Mouse (Mus musculus) forebrain, embryonic 10.5 days (tissue): ENCODE measurements around the gene Ly6g. TPM values are rescaled to one million over a fixed set of nuclear protein-coding genes. Genes with fewer than 3 reads are reported as not detected.
"Not testable (repeated sequence)": the region's sequence is repeated elsewhere in the genome, so short reads cannot be mapped to it uniquely, and the experiment has no call there.

Source experiments
- DNase-seq: peaks from one replicate; pipeline ENCODE4 v3.0.0-alpha.2; 2017; ENCODE audit warnings: low spot score; ENCODE audit errors: extremely low spot score
- H3K27ac ChIP-seq: fragments of 300-500 bp; sonication (generic); 2 replicates; pipeline ENCODE4 v1.5.1; 2016; ENCODE audit warnings: mild to moderate bottlenecking
- H3K27me3 ChIP-seq: fragments of 300-500 bp; sonication (generic); 2 replicates; pipeline ENCODE4 v1.6.1; 2016; ENCODE audit warnings: mild to moderate bottlenecking; ENCODE audit not compliant: poor library complexity, severe bottlenecking
- H3K36me3 ChIP-seq: fragments of 300-500 bp; sonication (generic); replicated peaks from 2 replicates; pipeline ENCODE4 v1.6.1; 2016; ENCODE audit warnings: mild to moderate bottlenecking, moderate library complexity
- H3K4me1 ChIP-seq: fragments of 300-500 bp; sonication (generic); 2 replicates; pipeline ENCODE4 v1.6.1; 2016
- H3K4me3 ChIP-seq: fragments of 300-500 bp; sonication (generic); 2 replicates; pipeline ENCODE4 v1.5.1; 2016; ENCODE audit warnings: mild to moderate bottlenecking, moderate library complexity
- H3K9me3 ChIP-seq: fragments of 300-500 bp; sonication (generic); 2 replicates; pipeline ENCODE4 v1.6.1; 2016; ENCODE audit warnings: mild to moderate bottlenecking, moderate library complexity
- WGBS: fragments of 180-500 bp; shearing (Covaris S2); methylation state at CpG from one replicate; pipeline ENCODE4 v1.1.7; 2016; 5-methylcytosine and 5-hydroxymethylcytosine counted together
- polyA plus RNA-seq: library from polyadenylated mRNA; unstranded; fragments of >200 nt; fragmentation: Nextera tagmentation; extraction: Ambion mirVana; gene quantifications from 2 replicates; pipeline ENCODE4 v1.2.1, GENCODE M21; 2016

Gene Ly6g
- polyA plus RNA-seq, 1 experiment from 2014 or later: not detected

DNA sequence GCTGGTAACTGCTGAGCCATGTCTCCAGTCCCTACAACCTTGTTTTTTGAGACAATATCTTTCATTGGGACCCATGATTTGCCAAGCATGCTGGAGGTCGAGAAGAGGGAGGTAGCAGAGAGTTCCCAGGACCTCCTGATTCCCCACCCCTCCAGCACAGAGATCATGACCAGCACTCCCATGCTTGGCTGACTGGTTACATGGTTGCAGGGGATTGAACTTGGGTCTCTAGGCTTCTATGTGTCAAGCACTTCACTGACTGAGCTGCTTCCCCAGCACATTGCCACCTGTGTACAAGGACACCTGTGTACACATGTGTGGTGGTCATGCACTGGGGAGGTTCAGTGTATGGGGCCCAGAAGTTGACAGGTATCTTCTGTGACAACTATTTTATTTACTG is 2.6 kb downstream of the Ly6g start:
- H3K36me3 ChIP-seq: no peaks in the 10 kb centered on the region
- H3K27me3 ChIP-seq: no peaks in the 10 kb centered on the region
- 42% methylated on average over 1 of the region's 1 CpGs for WGBS
- peaks cover 15% of the 10 kb centered on the region; the same call in 1 of the 2 replicates for H3K9me3 ChIP-seq
- no peak overlapping the region for H3K4me3 ChIP-seq
- H3K4me1 ChIP-seq: no peaks in the 10 kb centered on the region
- no peak for DNase-seq
- no peak overlapping the region for H3K27ac ChIP-seq

DNA sequence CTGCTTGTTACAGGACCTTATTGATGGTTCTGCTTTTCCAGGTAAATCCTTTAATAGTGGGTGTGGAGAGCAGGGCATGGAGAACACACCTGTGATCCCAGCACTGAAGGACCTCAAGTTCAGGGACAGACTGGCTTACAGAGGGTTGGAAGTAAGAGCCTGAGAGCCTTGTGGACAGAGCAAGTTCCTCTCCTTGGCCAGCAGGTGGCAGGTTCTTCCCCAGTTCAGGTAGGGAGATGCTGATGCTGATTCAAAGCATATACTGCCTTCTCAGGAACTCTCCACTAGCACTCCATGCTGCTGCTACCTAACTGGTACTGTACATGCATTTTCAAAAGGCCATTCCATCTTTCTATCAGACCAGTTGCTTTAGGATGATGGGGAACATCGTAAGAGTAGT is 20.5 kb downstream of the Ly6g start:
- DNase-seq: no peak
- H3K27ac ChIP-seq: no peak overlapping the region
- H3K4me3 ChIP-seq: no peak overlapping the region
- H3K27me3 ChIP-seq: no peaks in the 10 kb centered on the region
- H3K4me1 ChIP-seq: no peaks in the 10 kb centered on the region
- H3K36me3 ChIP-seq: no peaks in the 10 kb centered on the region
- no peaks in the 10 kb centered on the region for H3K9me3 ChIP-seq
- WGBS: 68% methylated on average over 1 of the region's 1 CpGs

DNA sequence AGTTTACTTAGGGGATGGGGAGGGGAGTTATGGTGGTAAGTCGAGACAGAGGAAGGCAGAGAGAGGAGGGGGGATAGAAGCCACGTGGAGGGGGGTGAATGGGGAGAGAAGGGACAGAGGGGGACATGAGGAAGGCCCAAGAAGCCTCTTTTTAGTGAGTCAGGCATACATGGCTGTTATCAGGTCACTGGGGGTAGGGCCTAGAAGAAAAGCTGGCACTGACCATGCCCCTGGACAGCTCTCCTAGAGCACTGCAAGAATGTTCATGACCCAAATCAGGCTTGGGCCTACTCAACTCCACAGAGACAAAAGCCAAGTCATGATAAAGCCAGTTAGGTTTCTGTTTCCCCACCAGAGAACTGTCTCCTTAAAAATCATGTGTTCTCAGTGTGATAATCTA is 31.3 kb downstream of the Ly6g start:
- WGBS: 39% methylated on average over 2 of the region's 2 CpGs
- H3K36me3 ChIP-seq: no peaks in the 10 kb centered on the region
- H3K9me3 ChIP-seq: no peaks in the 10 kb centered on the region
- H3K4me3 ChIP-seq: no peak overlapping the region
- DNase-seq: no peak
- no peaks in the 10 kb centered on the region for H3K4me1 ChIP-seq
- H3K27ac ChIP-seq: no peak overlapping the region
- H3K27me3 ChIP-seq: no peaks in the 10 kb centered on the region

DNA sequence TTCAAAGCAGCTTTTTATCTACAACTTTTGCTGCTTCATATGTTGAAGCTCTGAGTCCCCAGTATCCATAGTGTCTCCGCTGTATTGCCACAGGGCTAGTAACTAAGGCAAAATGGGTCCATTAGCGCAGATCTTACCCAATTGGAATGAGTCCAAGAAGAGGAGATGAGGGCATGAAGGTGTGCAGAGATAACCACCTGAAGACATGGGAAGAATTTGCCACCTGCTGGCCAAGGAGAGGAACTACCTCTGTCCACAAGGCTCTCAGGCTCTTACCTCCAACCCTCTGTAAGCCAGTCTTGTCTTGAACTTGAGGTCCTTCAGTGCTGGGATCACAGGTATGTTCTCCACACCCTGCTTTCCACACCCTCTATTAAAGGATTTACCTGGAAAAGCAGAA is 34.1 kb downstream of the Ly6g start:
- no peak overlapping the region for H3K27ac ChIP-seq
- 75% methylated on average over 2 of the region's 2 CpGs for WGBS
- no peaks in the 10 kb centered on the region for H3K4me1 ChIP-seq
- H3K27me3 ChIP-seq: no peaks in the 10 kb centered on the region
- DNase-seq: no peak
- no peaks in the 10 kb centered on the region for H3K36me3 ChIP-seq
- no peak overlapping the region for H3K4me3 ChIP-seq
- no peaks in the 10 kb centered on the region for H3K9me3 ChIP-seq

DNA sequence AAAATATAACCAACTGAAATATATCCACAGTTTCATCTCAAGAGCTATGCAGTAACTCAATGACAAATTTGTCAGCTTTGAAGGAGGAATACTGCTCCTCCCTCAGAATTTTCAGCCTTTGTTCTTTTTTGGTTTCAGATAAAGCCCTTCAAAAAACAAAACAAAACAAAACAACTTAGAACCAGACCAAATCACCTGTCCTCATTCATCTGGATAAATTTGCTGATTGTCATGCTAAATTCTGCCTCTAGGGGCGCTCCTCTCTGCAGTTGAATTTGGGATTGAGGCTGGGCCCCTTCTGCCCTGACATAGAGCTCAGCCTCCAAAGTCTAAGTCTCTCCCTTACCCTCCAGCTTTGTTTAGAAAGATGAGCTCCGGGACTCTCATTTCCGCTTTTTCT is 35.5 kb downstream of the Ly6g start:
- not testable (repeated sequence) for H3K27me3 ChIP-seq, DNase-seq, H3K4me3 ChIP-seq, H3K9me3 ChIP-seq, H3K27ac ChIP-seq, H3K4me1 ChIP-seq, H3K36me3 ChIP-seq
- WGBS: 3% methylated on average over 1 of the region's 3 CpGs

Other genes starting within 250 kb of the Ly6g start
- not detected in 2 replicates for gene Ly6i, start 171.8 kb upstream of the Ly6g start, polyA plus RNA-seq
- gene Ly6a, start 157.2 kb upstream of the Ly6g start, polyA plus RNA-seq: not detected in 2 replicates
- 0.62 and 0.74 TPM in 2 replicates for gene Ly6c1, start 106.4 kb upstream of the Ly6g start, polyA plus RNA-seq
- not detected in 2 replicates for gene Ly6c2, start 43.3 kb upstream of the Ly6g start, polyA plus RNA-seq
- not detected in 2 replicates for gene BC025446, start 61.1 kb downstream of the Ly6g start, polyA plus RNA-seq
- not detected in 2 replicates for gene Ly6f, start 113.2 kb downstream of the Ly6g start, polyA plus RNA-seq